8 mouse cellular contexts compared by ENCODE assay signal in the genomic region with DNA sequence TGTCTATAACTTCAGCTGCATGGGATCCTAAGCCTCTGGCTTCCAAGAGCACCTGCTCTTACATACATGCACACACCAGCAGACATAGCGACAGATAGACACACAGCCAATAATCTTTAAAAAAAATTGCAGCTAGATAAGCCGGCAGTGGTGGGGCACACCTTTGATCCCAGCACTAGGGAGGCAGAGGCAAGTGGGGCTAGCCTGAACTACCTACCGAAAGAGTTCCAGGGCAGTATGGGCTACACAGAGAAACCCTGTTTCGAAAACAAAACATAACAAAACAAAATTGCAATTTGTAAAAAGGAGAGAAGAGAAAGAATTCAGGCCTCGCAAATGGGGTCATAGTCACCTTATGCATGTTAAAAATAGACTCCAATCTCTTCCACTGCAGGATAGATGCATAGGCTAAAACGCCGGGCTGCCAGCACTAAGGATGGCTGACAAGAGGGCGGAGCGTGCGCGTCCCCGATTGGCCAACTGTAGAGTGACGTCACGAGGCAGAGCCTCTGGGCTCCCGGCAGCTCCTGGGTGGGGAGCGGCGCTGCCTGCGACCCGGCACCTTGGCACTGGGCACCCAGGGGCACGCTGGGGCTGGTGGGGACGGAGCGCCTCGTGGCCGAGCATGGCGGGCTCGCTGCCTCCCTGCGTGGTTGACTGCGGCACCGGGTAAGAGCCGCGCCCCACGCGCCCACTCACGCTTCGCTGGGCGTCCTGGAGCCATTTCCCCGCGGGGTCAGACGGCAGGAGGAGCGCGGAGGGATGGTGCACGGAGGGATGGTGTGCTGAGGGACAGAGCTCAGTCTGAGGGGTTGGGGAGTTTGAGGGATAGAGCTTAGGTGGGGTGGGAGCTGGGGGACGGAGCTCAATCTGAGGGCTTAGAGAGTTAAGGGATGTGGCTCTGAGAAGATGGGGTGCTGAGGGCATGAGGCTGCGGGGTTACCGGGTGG. TPM values are rescaled to one million over a fixed set of nuclear protein-coding genes. Genes with fewer than 3 reads are reported as not detected.
DNase-seq lines count a peak whose midpoint lies in the region; ATAC-seq and TF ChIP-seq lines count a peak whose summit lies in the region.

A gene (plus strand): TSS at position 538 of the 950 bp plus-strand sequence.

- peak within 1 kb of the TSS; percentile 42; the same call in 1 of the 2 replicates for H3K27ac ChIP-seq in forebrain, postnatal 0 days (ENCODE audit: low read depth, low read length)
- H3K27ac ChIP-seq in layer of hippocampus, adult 2 months, result peak within 1 kb of the TSS; percentile 94
- peak within 1 kb of the TSS; percentile 65 for H3K27ac ChIP-seq in neural tube, embryonic 15.5 days (replicated peaks)

- H3K9ac ChIP-seq in forebrain, postnatal 0 days, result peak within 1 kb of the TSS; percentile 83
- H3K9ac ChIP-seq in neural tube, embryonic 15.5 days (replicated peaks), result peak within 1 kb of the TSS; percentile 79

- H3K4me3 ChIP-seq in G1E (ENCODE audit: low read depth, low read length), result peak within 1 kb of the TSS; percentile 98
- H3K4me3 ChIP-seq in forebrain, postnatal 0 days (ENCODE audit: low read depth, low read length), result peak within 1 kb of the TSS; percentile 85
- H3K4me3 ChIP-seq in layer of hippocampus, adult 2 months, result peak within 1 kb of the TSS; percentile 86
- peak within 1 kb of the TSS; percentile 59 for H3K4me3 ChIP-seq in lung, adult 2 months (replicated peaks; ENCODE audit: extremely low read depth, low read depth, low read length)
- H3K4me3 ChIP-seq in neural tube, embryonic 15.5 days (replicated peaks), result peak within 1 kb of the TSS; percentile 92

- no peak for TF ChIP-seq CTCF in G1E (IDR thresholded peaks at IDR 0.05; ENCODE audit: low read depth, low read length)
- TF ChIP-seq CTCF in forebrain, postnatal 0 days (IDR thresholded peaks at IDR 0.05; ENCODE audit: low read depth), result no peak
- 0 out of 2 replicates have a peak, but pooled peaks have one; percentile 9 for TF ChIP-seq CTCF in layer of hippocampus, adult 2 months (conservative IDR thresholded peaks at IDR 0.05)
- TF ChIP-seq CTCF in lung, adult 2 months (IDR thresholded peaks at IDR 0.05; ENCODE audit: insufficient read depth, low read length), result no peak

- H3K27me3 ChIP-seq in G1E (ENCODE audit: insufficient read depth, low read length), result no peaks in the 10 kb centered on the region
- H3K27me3 ChIP-seq in forebrain, postnatal 0 days (ENCODE audit: insufficient read depth, low read length), result no peaks in the 10 kb centered on the region
- H3K27me3 ChIP-seq in neural tube, embryonic 15.5 days (replicated peaks), result no peaks in the 10 kb centered on the region

- H3K4me1 ChIP-seq in G1E (ENCODE audit: insufficient read depth, low read depth, low read length), result peaks cover 50% of the 10 kb centered on the region
- H3K4me1 ChIP-seq in forebrain, postnatal 0 days (ENCODE audit: insufficient read depth), result peaks cover 13% of the 10 kb centered on the region
- peaks cover 3% of the 10 kb centered on the region; the same call in 1 of the 2 replicates for H3K4me1 ChIP-seq in lung, adult 2 months (ENCODE audit: control insufficient read depth, insufficient read depth, low read length)
- peaks cover 29% of the 10 kb centered on the region for H3K4me1 ChIP-seq in neural tube, embryonic 15.5 days

- no peaks in the 10 kb centered on the region for H3K9me3 ChIP-seq in G1E (replicated peaks)
- no peaks in the 10 kb centered on the region for H3K9me3 ChIP-seq in forebrain, postnatal 0 days (ENCODE audit: low read length)
- H3K9me3 ChIP-seq in neural tube, embryonic 15.5 days (replicated peaks), result no peaks in the 10 kb centered on the region

- peak; percentile 96 for DNase-seq in G1E (ENCODE audit: low spot score)
- peak; percentile 94 to 97 for DNase-seq in cerebellum, adult 18-20 months
- DNase-seq in forebrain, postnatal 0 days, result peak; percentile 93
- DNase-seq in heart, postnatal 4 days, result peak; percentile 89
- peak; percentile 91 to 95 for DNase-seq in layer of hippocampus, adult 2 months (ENCODE audit: low spot score in 2 of 2)
- peak; percentile 72 for DNase-seq in lung, adult 2 months
- DNase-seq in testis, postnatal 10 days (ENCODE audit: low spot score), result peak; percentile 88

- ATAC-seq in G1E (ENCODE audit: extremely low read depth, insufficient number of reproducible peaks, low FRiP score, poor library complexity, severe bottlenecking), result peak; percentile 99
- peak; percentile 98 for ATAC-seq in forebrain, postnatal 0 days
- ATAC-seq in neural tube, embryonic 15.5 days (ENCODE audit: low FRiP score), result peak; percentile 98

- H3K36me3 ChIP-seq in G1E (replicated peaks), result peaks cover 5% of the 10 kb centered on the region
- no peaks in the 10 kb centered on the region for H3K36me3 ChIP-seq in forebrain, postnatal 0 days (ENCODE audit: insufficient read depth)
- no peaks in the 10 kb centered on the region for H3K36me3 ChIP-seq in neural tube, embryonic 15.5 days

- TF ChIP-seq POLR2A in lung, adult 2 months (IDR thresholded peaks at IDR 0.05; ENCODE audit: borderline replicate concordance, extremely low read depth, low read depth, low read length), result no peak

- 5% methylated on average over 45 of the region's 45 CpGs for WGBS in forebrain, postnatal 0 days
- 3% methylated on average over 45 of the region's 45 CpGs for WGBS in lung, adult 2 months
- WGBS in neural tube, embryonic 15.5 days, result 2% methylated on average over 45 of the region's 45 CpGs

- H3K4me2 ChIP-seq in forebrain, postnatal 0 days (ENCODE audit: low read depth), result peak within 1 kb of the TSS; percentile 73
- H3K4me2 ChIP-seq in neural tube, embryonic 15.5 days, result peak within 1 kb of the TSS; percentile 88

RNA-seq across cellular contexts. Expression of the gene that starts here (rescaled TPM):
- total RNA-seq in G1E (2014; fragmentation: Nextera tagmentation), result 13.5 and 14.5 TPM in 2 replicates
- total RNA-seq in G1E (2017), result 7.7 and 8.3 TPM in 2 replicates
- polyA plus RNA-seq in G1E (2012), result 5.6 and 7.5 TPM in 2 replicates
- 31.4 and 45.5 TPM in 2 replicates for total RNA-seq in forebrain, postnatal 0 days (2014; rRNA removed)
- 90.9 and 107 TPM in 2 replicates for polyA plus RNA-seq in forebrain, postnatal 0 days (2015; fragmentation: Nextera tagmentation; extraction: Ambion mirVana)
- total RNA-seq in heart, postnatal 4 days (2021), result 10 to 100 TPM; 18.2 to 20.3 TPM
- 100 to 1,000 TPM; 136 to 139 TPM for total RNA-seq in layer of hippocampus, adult 2 months (2021)
- 0.59 and 1.0 TPM in 2 replicates for polyA plus RNA-seq in lung, adult 2 months (2012; rRNA removed)
- polyA plus RNA-seq in neural tube, embryonic 15.5 days (2015; fragmentation: Nextera tagmentation; extraction: Ambion mirVana), result 35.7 and 44.2 TPM in 2 replicates

Comparison
In these comparisons a context has a peak if more than half of its experiments do, and no peak if none do; other contexts are left out.
1. Peak in every context shown above with its lines: DNase-seq, ATAC-seq, H3K4me3 ChIP-seq and H3K27ac ChIP-seq.
2. H3K27ac ChIP-seq: peak in every context shown above with its lines; median percentile 94 in layer of hippocampus, adult 2 months; 65 in neural tube, embryonic 15.5 days; 42 in forebrain, postnatal 0 days.